Mouse (Mus musculus) leukemia stem cell, adult 10-12 weeks (primary cell): Measurements from ENCODE around the gene Mfge8. TPM values are rescaled to one million over a fixed set of nuclear protein-coding genes. Genes with fewer than 3 reads are reported as not detected.

Experiments
- polyA plus RNA-seq: library from polyadenylated mRNA; stranded (reverse); fragments of >175 nt; gene quantifications from 2 replicates; pipeline ENCODE4 v1.2.3, GENCODE M21; 2012; ENCODE audit warnings: low replicate concordance

Gene Mfge8
- 72.7 and 114 TPM in 2 replicates for polyA plus RNA-seq

DNA sequence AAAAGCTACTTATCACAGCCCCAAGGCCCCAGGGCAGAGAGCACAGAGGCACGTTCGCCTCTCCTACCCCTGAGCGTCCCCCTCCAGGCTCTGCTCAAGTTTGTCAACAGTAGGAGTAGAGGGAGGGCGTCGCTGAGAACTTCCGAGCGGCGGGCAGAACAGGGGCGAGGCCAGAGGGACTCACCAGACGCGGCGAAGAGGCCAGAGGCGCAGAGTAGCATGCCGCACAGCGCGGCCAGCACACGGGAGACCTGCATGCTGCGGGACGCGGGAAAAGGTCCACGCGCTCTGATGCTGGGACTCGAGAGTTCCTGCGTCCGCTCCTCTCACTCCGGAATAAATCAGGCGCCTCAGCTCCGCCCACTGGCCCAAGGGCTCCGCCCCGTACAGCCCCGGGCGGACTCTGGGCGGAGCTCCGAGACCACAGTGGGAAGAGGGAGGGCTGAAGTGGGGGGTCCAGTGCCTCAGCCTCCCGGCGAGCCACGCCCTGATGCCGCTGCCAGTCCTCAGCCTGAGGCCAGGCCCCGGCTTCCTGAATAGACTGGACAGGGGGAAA is at the start of gene Mfge8:
TSS of gene Mfge8 (minus strand) at position 350 of the 556 bp plus-strand sequence.

DNA sequence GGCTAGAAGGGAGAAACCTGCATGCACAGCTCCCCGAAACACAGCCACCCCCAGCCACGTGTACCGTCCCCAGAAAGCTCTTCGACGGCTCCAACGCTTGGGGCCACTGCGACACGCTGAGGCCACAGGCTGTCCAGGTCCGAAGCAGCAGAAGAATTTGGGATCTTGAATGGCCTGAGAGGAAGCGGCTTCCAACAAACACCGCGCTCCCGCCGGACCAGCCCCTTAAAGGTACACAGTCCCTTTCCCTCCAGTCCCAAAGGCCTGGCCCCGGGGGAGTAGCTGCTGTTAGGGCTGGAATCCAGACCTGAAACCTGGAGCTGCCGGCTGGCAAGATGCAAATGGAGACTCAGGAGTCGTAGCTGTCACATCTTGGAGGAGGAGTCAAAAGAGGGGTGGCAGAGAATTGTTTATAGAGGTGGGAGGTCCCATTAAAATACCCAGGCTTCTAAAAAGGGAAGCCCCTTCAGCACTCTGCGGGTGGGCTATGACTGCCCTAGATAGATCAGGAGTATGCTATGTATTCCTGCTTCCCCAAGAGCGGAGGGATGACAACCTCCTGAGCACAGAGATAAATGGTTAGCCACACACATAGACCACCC is 17.9 kb downstream of the Mfge8 start, which contains the start of gene Hapln3:
TSS of gene Hapln3 (minus strand) at position 176 of the 602 bp plus-strand sequence.

Other genes with a start within 250 kb of the Mfge8 start
- 80.9 and 104 TPM in 2 replicates for gene Isg20, start 235.6 kb downstream of the Mfge8 start, polyA plus RNA-seq
- not detected in 2 replicates for gene Acan, start 95.6 kb downstream of the Mfge8 start, polyA plus RNA-seq
- gene Hapln3, start 18.0 kb downstream of the Mfge8 start, polyA plus RNA-seq = not detected in 2 replicates
- 36.2 and 48.9 TPM in 2 replicates for gene Abhd2, start 124.1 kb upstream of the Mfge8 start, polyA plus RNA-seq
- not detected in 2 replicates for gene Rlbp1, start 238.0 kb upstream of the Mfge8 start, polyA plus RNA-seq
- gene Fanci, start 242.9 kb upstream of the Mfge8 start, polyA plus RNA-seq = 0.29 and 1.6 TPM in 2 replicates